Mouse (Mus musculus): Measurements from ENCODE around the gene Erc2. TPM values are rescaled to one million over a fixed set of nuclear protein-coding genes. Genes with fewer than 3 reads are reported as not detected.

The Erc2 gene
- polyA plus RNA-seq, 1 experiment from 2014 or later, result 90.7 TPM

GRCm38 (mm10) chr14:27840120-27840519 is 217.9 kb downstream of the Erc2 start:
- Histone ChIP-seq H3K36me3 (ENCODE audit: control insufficient read depth, insufficient read depth, low read length) (no peaks in the 10 kb centered on the region), H3K9ac (replicated peaks; ENCODE audit: low read length) (no peak overlapping the region), H3K27me3 (ENCODE audit: control insufficient read depth, insufficient read depth, low read length) (no peaks in the 10 kb centered on the region), H3K4me3 (replicated peaks; ENCODE audit: low read depth, low read length) (no peak overlapping the region), H3K4me1 (ENCODE audit: control insufficient read depth, insufficient read depth, low read length) (no peaks in the 10 kb centered on the region), H3K9me3 (ENCODE audit: control insufficient read depth, low read length) (no peaks in the 10 kb centered on the region), H3K4me2 (ENCODE audit: low read length) (no peak overlapping the region), H3K27ac (replicated peaks; ENCODE audit: low read depth, low read length) (no peak overlapping the region)
- WGBS, result 92% methylated on average over 1 of the region's 1 CpGs
- ATAC-seq (ENCODE audit: low FRiP score, low TSS enrichment) (no peak), DNase-seq (no peak)

GRCm38 (mm10) chr14:27846875-27847274 is 224.6 kb downstream of the Erc2 start:
- H3K4me2 ChIP-seq (ENCODE audit: low read length), result no peak overlapping the region
- WGBS, result 77% methylated on average over 2 of the region's 2 CpGs
- no peak overlapping the region for H3K4me3 ChIP-seq (replicated peaks; ENCODE audit: low read depth, low read length)
- H3K9me3 ChIP-seq (ENCODE audit: control insufficient read depth, low read length), result no peaks in the 10 kb centered on the region
- H3K36me3 ChIP-seq (ENCODE audit: control insufficient read depth, insufficient read depth, low read length), result no peaks in the 10 kb centered on the region
- no peak for ATAC-seq (ENCODE audit: low FRiP score, low TSS enrichment)
- no peaks in the 10 kb centered on the region for H3K4me1 ChIP-seq (ENCODE audit: control insufficient read depth, insufficient read depth, low read length)
- H3K27ac ChIP-seq (replicated peaks; ENCODE audit: low read depth, low read length), result no peak overlapping the region
- H3K9ac ChIP-seq (replicated peaks; ENCODE audit: low read length), result no peak overlapping the region
- H3K27me3 ChIP-seq (ENCODE audit: control insufficient read depth, insufficient read depth, low read length), result no peaks in the 10 kb centered on the region
- DNase-seq, result no peak

- H3K9ac ChIP-seq (replicated peaks; ENCODE audit: low read length), result no peak overlapping the region
- DNase-seq (no peak), ATAC-seq (ENCODE audit: low FRiP score, low TSS enrichment) (no peak)
- H3K4me2 ChIP-seq (ENCODE audit: low read length), result no peak overlapping the region
- no peak overlapping the region for H3K4me3 ChIP-seq (replicated peaks; ENCODE audit: low read depth, low read length)
- H3K27me3 ChIP-seq (ENCODE audit: control insufficient read depth, insufficient read depth, low read length), result no peaks in the 10 kb centered on the region
- H3K4me1 ChIP-seq (ENCODE audit: control insufficient read depth, insufficient read depth, low read length), result no peaks in the 10 kb centered on the region
- H3K27ac ChIP-seq (replicated peaks; ENCODE audit: low read depth, low read length), result no peak overlapping the region
- no peaks in the 10 kb centered on the region for H3K36me3 ChIP-seq (ENCODE audit: control insufficient read depth, insufficient read depth, low read length)
- WGBS, result 81% methylated on average over 3 of the region's 3 CpGs
- H3K9me3 ChIP-seq (ENCODE audit: control insufficient read depth, low read length), result no peaks in the 10 kb centered on the region
These were observed 225.1 kb downstream of the Erc2 start for GRCm38 (mm10) chr14:27847291-27847690.

- no peak for ATAC-seq (ENCODE audit: low FRiP score, low TSS enrichment)
- Histone ChIP-seq H3K4me2 (ENCODE audit: low read length) (no peak overlapping the region), H3K27ac (replicated peaks; ENCODE audit: low read depth, low read length) (no peak overlapping the region), H3K36me3 (ENCODE audit: control insufficient read depth, insufficient read depth, low read length) (no peaks in the 10 kb centered on the region), H3K4me3 (replicated peaks; ENCODE audit: low read depth, low read length) (no peak overlapping the region), H3K9ac (replicated peaks; ENCODE audit: low read length) (no peak overlapping the region), H3K9me3 (ENCODE audit: control insufficient read depth, low read length) (no peaks in the 10 kb centered on the region), H3K27me3 (ENCODE audit: control insufficient read depth, insufficient read depth, low read length) (no peaks in the 10 kb centered on the region), H3K4me1 (ENCODE audit: control insufficient read depth, insufficient read depth, low read length) (peaks cover 3% of the 10 kb centered on the region; the same call in 1 of the 2 replicates)
- DNase-seq, result no peak
- 98% methylated on average over 2 of the region's 2 CpGs for WGBS
These were observed 229.0 kb downstream of the Erc2 start for GRCm38 (mm10) chr14:27851231-27851630.

GRCm38 (mm10) chr14:27852606-27853005 is 230.4 kb downstream of the Erc2 start:
- WGBS, result 88% methylated on average over 6 of the region's 6 CpGs
- H3K36me3 ChIP-seq (ENCODE audit: control insufficient read depth, insufficient read depth, low read length), result no peaks in the 10 kb centered on the region
- H3K4me1 ChIP-seq (ENCODE audit: control insufficient read depth, insufficient read depth, low read length), result peaks cover 3% of the 10 kb centered on the region; the same call in 1 of the 2 replicates
- no peaks in the 10 kb centered on the region for H3K27me3 ChIP-seq (ENCODE audit: control insufficient read depth, insufficient read depth, low read length)
- no peak overlapping the region for H3K9ac ChIP-seq (replicated peaks; ENCODE audit: low read length)
- no peak overlapping the region for H3K27ac ChIP-seq (replicated peaks; ENCODE audit: low read depth, low read length)
- ATAC-seq (ENCODE audit: low FRiP score, low TSS enrichment) (no peak), DNase-seq (no peak)
- H3K4me2 ChIP-seq (ENCODE audit: low read length), result no peak overlapping the region
- no peak overlapping the region for H3K4me3 ChIP-seq (replicated peaks; ENCODE audit: low read depth, low read length)
- no peaks in the 10 kb centered on the region for H3K9me3 ChIP-seq (ENCODE audit: control insufficient read depth, low read length)

GRCm38 (mm10) chr14:27860371-27861046 is 238.3 kb downstream of the Erc2 start:
- Histone ChIP-seq H3K27me3 (ENCODE audit: control insufficient read depth, insufficient read depth, low read length) (no peaks in the 10 kb centered on the region), H3K36me3 (ENCODE audit: control insufficient read depth, insufficient read depth, low read length) (no peaks in the 10 kb centered on the region), H3K27ac (replicated peaks; ENCODE audit: low read depth, low read length) (no peak overlapping the region), H3K4me2 (ENCODE audit: low read length) (no peak overlapping the region), H3K9ac (replicated peaks; ENCODE audit: low read length) (no peak overlapping the region), H3K9me3 (ENCODE audit: control insufficient read depth, low read length) (no peaks in the 10 kb centered on the region), H3K4me1 (ENCODE audit: control insufficient read depth, insufficient read depth, low read length) (peaks cover 3% of the 10 kb centered on the region; the same call in 1 of the 2 replicates), H3K4me3 (replicated peaks; ENCODE audit: low read depth, low read length) (no peak overlapping the region)
- no peak for ATAC-seq (ENCODE audit: low FRiP score, low TSS enrichment)
- no peak for DNase-seq
- WGBS, result 95% methylated on average over 6 of the region's 6 CpGs

- H3K9me3 ChIP-seq (ENCODE audit: control insufficient read depth, low read length), result no peaks in the 10 kb centered on the region
- no peak overlapping the region for H3K9ac ChIP-seq (replicated peaks; ENCODE audit: low read length)
- no peak overlapping the region for H3K27ac ChIP-seq (replicated peaks; ENCODE audit: low read depth, low read length)
- ATAC-seq (ENCODE audit: low FRiP score, low TSS enrichment) (no peak), DNase-seq (no peak)
- no peak overlapping the region for H3K4me2 ChIP-seq (ENCODE audit: low read length)
- H3K4me1 ChIP-seq (ENCODE audit: control insufficient read depth, insufficient read depth, low read length), result no peaks in the 10 kb centered on the region
- no peaks in the 10 kb centered on the region for H3K27me3 ChIP-seq (ENCODE audit: control insufficient read depth, insufficient read depth, low read length)
- no peak overlapping the region for H3K4me3 ChIP-seq (replicated peaks; ENCODE audit: low read depth, low read length)
- H3K36me3 ChIP-seq (ENCODE audit: control insufficient read depth, insufficient read depth, low read length), result no peaks in the 10 kb centered on the region
These were observed 240.1 kb downstream of the Erc2 start for GRCm38 (mm10) chr14:27862299-27862698.

GRCm38 (mm10) chr14:27867386-27867785 is 245.2 kb downstream of the Erc2 start:
- Histone ChIP-seq H3K9ac (replicated peaks; ENCODE audit: low read length) (no peak overlapping the region), H3K4me3 (replicated peaks; ENCODE audit: low read depth, low read length) (no peak overlapping the region), H3K36me3 (ENCODE audit: control insufficient read depth, insufficient read depth, low read length) (no peaks in the 10 kb centered on the region), H3K27me3 (ENCODE audit: control insufficient read depth, insufficient read depth, low read length) (no peaks in the 10 kb centered on the region), H3K27ac (replicated peaks; ENCODE audit: low read depth, low read length) (no peak overlapping the region), H3K4me1 (ENCODE audit: control insufficient read depth, insufficient read depth, low read length) (no peaks in the 10 kb centered on the region), H3K9me3 (ENCODE audit: control insufficient read depth, low read length) (no peaks in the 10 kb centered on the region), H3K4me2 (ENCODE audit: low read length) (no peak overlapping the region)
- DNase-seq (peak; percentile 19), ATAC-seq (ENCODE audit: low FRiP score, low TSS enrichment) (no peak)

GRCm38 (mm10) chr14:27873619-27874018 is 251.4 kb downstream of the Erc2 start:
- Histone ChIP-seq H3K4me3 (replicated peaks; ENCODE audit: low read depth, low read length) (no peak overlapping the region), H3K27me3 (ENCODE audit: control insufficient read depth, insufficient read depth, low read length) (no peaks in the 10 kb centered on the region), H3K36me3 (ENCODE audit: control insufficient read depth, insufficient read depth, low read length) (no peaks in the 10 kb centered on the region), H3K27ac (replicated peaks; ENCODE audit: low read depth, low read length) (no peak overlapping the region), H3K9ac (replicated peaks; ENCODE audit: low read length) (no peak overlapping the region), H3K9me3 (ENCODE audit: control insufficient read depth, low read length) (no peaks in the 10 kb centered on the region), H3K4me1 (ENCODE audit: control insufficient read depth, insufficient read depth, low read length) (no peaks in the 10 kb centered on the region), H3K4me2 (ENCODE audit: low read length) (no peak overlapping the region)
- ATAC-seq (ENCODE audit: low FRiP score, low TSS enrichment) (no peak), DNase-seq (no peak)
- 97% methylated on average over 1 of the region's 1 CpGs for WGBS

All from midbrain, embryonic 14.5 days (tissue).